Mouse (Mus musculus) forebrain, postnatal 0 days (tissue): ENCODE measurements around the gene Btbd11. TPM values are rescaled to one million over a fixed set of nuclear protein-coding genes. Genes with fewer than 3 reads are reported as not detected.

Source experiments
- ATAC-seq: fragments of 200-750 bp; cut with Nextera tagmentation; 2 replicates; pipeline ENCODE4 v1.8.0; 2017; ENCODE audit warnings: mild to moderate bottlenecking, moderate library complexity
- DNase-seq: peaks from one replicate; pipeline ENCODE4 v3.0.0-alpha.2; 2015
- H3K27ac ChIP-seq: fragments of 300-500 bp; sonication (generic); 2 replicates; pipeline ENCODE4 v1.5.1; 2014; ENCODE audit warnings: low read depth, mild to moderate bottlenecking, antibody characterized with exemption, low read length, moderate library complexity, mixed read lengths
- H3K27me3 ChIP-seq: fragments of 300-500 bp; sonication (generic); 2 replicates; pipeline ENCODE4 v1.6.1; 2014; ENCODE audit warnings: mild to moderate bottlenecking, low read length, mixed read lengths; ENCODE audit not compliant: insufficient read depth
- H3K36me3 ChIP-seq: fragments of 300-500 bp; sonication (generic); 2 replicates; pipeline ENCODE4 v1.6.1; 2014; ENCODE audit warnings: mild to moderate bottlenecking, moderate library complexity; ENCODE audit not compliant: insufficient read depth
- H3K4me1 ChIP-seq: fragments of 300-500 bp; sonication (generic); 2 replicates; pipeline ENCODE4 v1.6.1; 2014; ENCODE audit warnings: antibody characterized with exemption; ENCODE audit not compliant: insufficient read depth
- H3K4me2 ChIP-seq: fragments of 300-500 bp; sonication (generic); 2 replicates; pipeline ENCODE4 v1.6.1; 2014; ENCODE audit warnings: low read depth, mild to moderate bottlenecking, moderate library complexity
- H3K4me3 ChIP-seq: fragments of 300-500 bp; sonication (generic); 2 replicates; pipeline ENCODE4 v1.5.1; 2014; ENCODE audit warnings: low read depth, low read length, mixed read lengths
- H3K9ac ChIP-seq: fragments of 300-500 bp; sonication (generic); 2 replicates; pipeline ENCODE4 v1.6.1; 2014; ENCODE audit warnings: mild to moderate bottlenecking
- H3K9me3 ChIP-seq: fragments of 300-500 bp; sonication (generic); 2 replicates; pipeline ENCODE4 v1.6.1; 2016; ENCODE audit warnings: low read length
- CTCF ChIP-seq: sonication (generic); IDR thresholded peaks from 2 replicates; pipeline ENCODE4 v1.5.1; 2016; ENCODE audit warnings: antibody characterized with exemption, control low read depth, low read depth
- WGBS: fragments of 180-500 bp; shearing (Covaris S2); extraction: QIAGEN DNeasy Blood & Tissue Kit; methylation state at CpG from one replicate; pipeline ENCODE4 v1.1.7; 2014; 5-methylcytosine and 5-hydroxymethylcytosine counted together
- polyA plus RNA-seq: library from polyadenylated mRNA; unstranded; fragments of >200 nt; fragmentation: Nextera tagmentation; extraction: Ambion mirVana; gene quantifications from 2 replicates; pipeline ENCODE4 v1.2.1, GENCODE M21; 2015
- total RNA-seq: library from RNA; depleted of rRNA; stranded (reverse); fragments of >200 nt; gene quantifications from 2 replicates; pipeline ENCODE4 v1.2.3, GENCODE M21; 2014

Btbd11 gene
- total and polyA plus RNA-seq, 2 experiments from 2014 or later: 9.9 to 22.5 TPM

GRCm38 (mm10) chr10:85625170-85625686, 238.6 kb downstream of the Btbd11 start:
- Histone ChIP-seq H3K27ac (peak overlapping the region; percentile 54; the same call in 1 of the 2 replicates), H3K9me3 (no peaks in the 10 kb centered on the region), H3K4me2 (peak overlapping the region; percentile 68), H3K36me3 (no peaks in the 10 kb centered on the region), H3K4me3 (peak overlapping the region; percentile 42), H3K9ac (peak overlapping the region; percentile 56; the same call in 1 of the 2 replicates), H3K27me3 (no peaks in the 10 kb centered on the region), H3K4me1 (no peaks in the 10 kb centered on the region; the same call in 1 of the 2 replicates)
- DNase-seq (peak; percentile 59), ATAC-seq (peak; percentile 41)
- no peak for TF ChIP-seq CTCF
- 40% methylated on average over 4 of the region's 4 CpGs for WGBS

GRCm38 (mm10) chr10:85632030-85632429, 245.4 kb downstream of the Btbd11 start:
- WGBS: 92% methylated on average over 10 of the region's 10 CpGs
- Histone ChIP-seq H3K4me1 (no peaks in the 10 kb centered on the region), H3K27me3 (no peaks in the 10 kb centered on the region), H3K9me3 (no peaks in the 10 kb centered on the region), H3K27ac (no peak overlapping the region), H3K4me2 (no peak overlapping the region), H3K36me3 (no peaks in the 10 kb centered on the region), H3K4me3 (no peak overlapping the region), H3K9ac (no peak overlapping the region)
- DNase-seq (no peak), ATAC-seq (no peak)
- TF ChIP-seq CTCF: no peak

GRCm38 (mm10) chr10:85633577-85633976, 247.0 kb downstream of the Btbd11 start:
- Histone ChIP-seq H3K9me3 (no peaks in the 10 kb centered on the region), H3K4me2 (no peak overlapping the region), H3K9ac (no peak overlapping the region), H3K27ac (no peak overlapping the region), H3K4me3 (no peak overlapping the region), H3K36me3 (no peaks in the 10 kb centered on the region), H3K27me3 (no peaks in the 10 kb centered on the region), H3K4me1 (no peaks in the 10 kb centered on the region)
- no peak for ATAC-seq
- no peak for DNase-seq
- WGBS: 94% methylated on average over 10 of the region's 10 CpGs
- no peak for TF ChIP-seq CTCF

DNA sequence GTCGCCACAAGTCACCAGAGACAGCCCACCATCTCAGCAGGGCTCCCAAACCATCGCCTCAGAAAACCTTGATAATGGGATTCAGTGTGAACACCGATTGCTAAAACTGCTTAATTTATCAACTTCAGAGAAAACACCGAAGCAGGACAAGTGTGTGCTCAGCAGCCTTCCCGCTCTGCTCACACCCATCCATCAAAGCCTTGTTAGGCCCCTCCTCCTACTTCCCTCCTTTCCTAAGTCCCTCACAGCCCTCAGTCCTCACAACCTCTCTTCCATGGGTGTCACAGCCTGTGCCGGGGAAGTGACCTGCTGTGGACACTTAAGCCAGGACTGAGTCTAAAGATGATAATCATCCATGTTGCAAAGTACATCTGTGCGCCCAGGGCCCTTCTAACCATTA, 251.0 kb downstream of the Btbd11 start:
- ATAC-seq (no peak), DNase-seq (no peak)
- H3K4me2 ChIP-seq: no peak overlapping the region
- no peaks in the 10 kb centered on the region for H3K4me1 ChIP-seq
- H3K27ac ChIP-seq: no peak overlapping the region
- no peak overlapping the region for H3K9ac ChIP-seq
- WGBS: 58% methylated on average over 7 of the region's 7 CpGs
- TF ChIP-seq CTCF: no peak
- H3K36me3 ChIP-seq: no peaks in the 10 kb centered on the region
- no peaks in the 10 kb centered on the region for H3K27me3 ChIP-seq
- no peaks in the 10 kb centered on the region for H3K9me3 ChIP-seq
- no peak overlapping the region for H3K4me3 ChIP-seq

DNA sequence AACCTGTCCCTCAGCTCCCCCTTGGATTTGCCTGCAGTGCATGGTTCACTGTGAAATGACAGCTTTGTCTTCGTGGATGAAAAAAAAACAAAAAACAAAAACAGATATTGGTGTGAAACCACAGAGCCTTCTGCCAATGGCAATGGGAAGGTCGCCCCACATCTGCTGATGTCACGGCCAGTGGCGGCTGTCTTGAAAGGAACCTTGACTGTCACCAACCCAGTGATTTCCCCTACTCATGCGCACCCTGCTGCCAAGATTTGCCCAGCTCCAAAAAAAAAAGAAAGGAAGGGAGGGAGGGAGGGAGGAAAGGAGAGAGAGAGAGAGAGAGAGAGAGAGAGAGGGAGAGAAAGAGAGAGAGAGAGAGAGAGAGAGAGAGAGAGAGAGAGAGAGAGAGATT, 251.5 kb downstream of the Btbd11 start:
- Histone ChIP-seq H3K9ac (no peak overlapping the region), H3K4me1 (no peaks in the 10 kb centered on the region), H3K4me2 (no peak overlapping the region), H3K4me3 (no peak overlapping the region), H3K27ac (no peak overlapping the region), H3K9me3 (no peaks in the 10 kb centered on the region), H3K27me3 (no peaks in the 10 kb centered on the region), H3K36me3 (no peaks in the 10 kb centered on the region)
- WGBS: 60% methylated on average over 5 of the region's 5 CpGs
- TF ChIP-seq CTCF: no peak
- no peak for ATAC-seq
- DNase-seq: no peak

DNA sequence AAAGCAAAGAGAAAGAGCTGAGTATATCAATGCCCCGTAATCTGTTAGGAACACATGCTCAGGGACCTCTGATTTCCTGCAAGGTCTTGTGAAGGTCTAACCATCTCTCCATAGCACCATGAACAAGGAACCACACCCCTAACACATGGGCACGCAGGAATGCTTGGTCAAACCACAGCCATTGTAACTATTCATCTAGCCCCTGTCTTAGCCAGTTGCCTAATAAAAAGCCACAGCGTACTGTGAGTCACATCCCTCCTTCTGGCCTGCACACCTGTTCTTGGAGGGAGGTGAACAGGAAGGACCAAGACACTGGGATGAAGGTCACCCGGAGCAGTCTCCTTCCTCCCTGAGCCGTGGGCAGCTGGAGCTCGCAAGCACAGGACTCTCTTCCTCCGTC, 253.0 kb downstream of the Btbd11 start:
- ATAC-seq: no peak
- 94% methylated on average over 7 of the region's 7 CpGs for WGBS
- H3K27me3 ChIP-seq: no peaks in the 10 kb centered on the region
- H3K9ac ChIP-seq: no peak overlapping the region
- no peak overlapping the region for H3K27ac ChIP-seq
- no peak for TF ChIP-seq CTCF
- H3K4me3 ChIP-seq: no peak overlapping the region
- no peaks in the 10 kb centered on the region for H3K4me1 ChIP-seq
- no peaks in the 10 kb centered on the region for H3K36me3 ChIP-seq
- DNase-seq: no peak
- no peaks in the 10 kb centered on the region for H3K9me3 ChIP-seq
- H3K4me2 ChIP-seq: no peak overlapping the region

GRCm38 (mm10) chr10:85640408-85640807, 253.8 kb downstream of the Btbd11 start:
- no peak for DNase-seq

More at GRCm38 (mm10) chr10:85640408-85640807, 253.8 kb downstream of the Btbd11 start:
- Histone ChIP-seq H3K4me1 (no peaks in the 10 kb centered on the region), H3K27me3 (no peaks in the 10 kb centered on the region), H3K4me3 (no peak overlapping the region), H3K9ac (no peak overlapping the region), H3K9me3 (no peaks in the 10 kb centered on the region), H3K36me3 (no peaks in the 10 kb centered on the region), H3K27ac (no peak overlapping the region), H3K4me2 (no peak overlapping the region)
- no peak for ATAC-seq
- no peak for TF ChIP-seq CTCF
- 84% methylated on average over 8 of the region's 8 CpGs for WGBS
